Mouse (Mus musculus): ENCODE measurements around the gene Cfap97d2.

Cfap97d2 gene

GRCm38 (mm10) chr8:13687101-13687717 lies 18.5 kb upstream of the Cfap97d2 start:
- DNase-seq (ENCODE audit: low spot score in 2 of 2): no peak

- no peak for DNase-seq (ENCODE audit: low spot score in 2 of 2)
These were observed 17.7 kb upstream of the Cfap97d2 start for GRCm38 (mm10) chr8:13687941-13688340.

- DNase-seq (ENCODE audit: low spot score in 2 of 2): no peak
These were observed 17.2 kb upstream of the Cfap97d2 start for GRCm38 (mm10) chr8:13688461-13688860.

- DNase-seq (ENCODE audit: low spot score in 2 of 2): no peak
These were observed 16.4 kb upstream of the Cfap97d2 start for GRCm38 (mm10) chr8:13689331-13689730.

- DNase-seq (ENCODE audit: low spot score in 2 of 2): no peak
These were observed 13.2 kb upstream of the Cfap97d2 start for GRCm38 (mm10) chr8:13692302-13693066.

- no peak for DNase-seq (ENCODE audit: low spot score in 2 of 2)
These were observed 11.0 kb upstream of the Cfap97d2 start for GRCm38 (mm10) chr8:13694735-13695134.

GRCm38 (mm10) chr8:13695203-13695867 lies 10.4 kb upstream of the Cfap97d2 start:
- DNase-seq (ENCODE audit: low spot score in 2 of 2): no peak

GRCm38 (mm10) chr8:13696157-13696556 lies 9.5 kb upstream of the Cfap97d2 start:
- no peak for DNase-seq (ENCODE audit: low spot score in 2 of 2)

- no peak for DNase-seq (ENCODE audit: low spot score in 2 of 2)
These were observed 8.5 kb upstream of the Cfap97d2 start for GRCm38 (mm10) chr8:13697196-13697595.

- DNase-seq (ENCODE audit: low spot score in 2 of 2): no peak
These were observed 8.0 kb upstream of the Cfap97d2 start for GRCm38 (mm10) chr8:13697681-13698080.

GRCm38 (mm10) chr8:13698281-13698680 lies 7.4 kb upstream of the Cfap97d2 start:
- no peak for DNase-seq (ENCODE audit: low spot score in 2 of 2)

GRCm38 (mm10) chr8:13699323-13699949 lies 6.3 kb upstream of the Cfap97d2 start:
- no peak for DNase-seq (ENCODE audit: low spot score in 2 of 2)

- DNase-seq (ENCODE audit: low spot score in 2 of 2): no peak
These were observed 2.9 kb upstream of the Cfap97d2 start for GRCm38 (mm10) chr8:13702755-13703154.

GRCm38 (mm10) chr8:13703756-13704155 lies 1.9 kb upstream of the Cfap97d2 start:
- no peak for DNase-seq (ENCODE audit: low spot score in 2 of 2)

- DNase-seq (ENCODE audit: low spot score in 2 of 2): no peak
These were observed 1.4 kb upstream of the Cfap97d2 start for GRCm38 (mm10) chr8:13704301-13704700.

GRCm38 (mm10) chr8:13706918-13707317 lies 1.2 kb downstream of the Cfap97d2 start:
- DNase-seq (ENCODE audit: low spot score in 2 of 2): no peak

- DNase-seq (ENCODE audit: low spot score in 2 of 2): no peak
These were observed 2.8 kb downstream of the Cfap97d2 start for GRCm38 (mm10) chr8:13708514-13708913.

- no peak for DNase-seq (ENCODE audit: low spot score in 2 of 2)
These were observed 13.3 kb downstream of the Cfap97d2 start for GRCm38 (mm10) chr8:13718980-13719379.

- no peak for DNase-seq (ENCODE audit: low spot score in 2 of 2)
These were observed 20.0 kb downstream of the Cfap97d2 start for GRCm38 (mm10) chr8:13725722-13726121.

- no peak for DNase-seq (ENCODE audit: low spot score in 2 of 2)
These were observed 21.9 kb downstream of the Cfap97d2 start for GRCm38 (mm10) chr8:13727469-13728094.

GRCm38 (mm10) chr8:13740323-13740770 lies 34.7 kb downstream of the Cfap97d2 start:
- DNase-seq (ENCODE audit: low spot score in 2 of 2): peak in 1 of 2 experiments; percentile 8
